Mouse (Mus musculus) kidney, adult 2 months (tissue): ENCODE measurements around the gene F11r.

Source experiments
- CTCF ChIP-seq: fragments of 200-500 bp; conservative IDR thresholded peaks from 2 replicates; pipeline ENCODE4 v1.5.1; 2011; ENCODE audit warnings: low read depth, mild to moderate bottlenecking, control low read depth, low read length, moderate library complexity, mixed read lengths; ENCODE audit not compliant: insufficient read depth, insufficient read length
- POLR2A ChIP-seq: fragments of 200-500 bp; IDR thresholded peaks from one replicate; pipeline ENCODE4 v1.6.1; 2011; ENCODE audit warnings: low read depth, low read length, control low read depth

DNA sequence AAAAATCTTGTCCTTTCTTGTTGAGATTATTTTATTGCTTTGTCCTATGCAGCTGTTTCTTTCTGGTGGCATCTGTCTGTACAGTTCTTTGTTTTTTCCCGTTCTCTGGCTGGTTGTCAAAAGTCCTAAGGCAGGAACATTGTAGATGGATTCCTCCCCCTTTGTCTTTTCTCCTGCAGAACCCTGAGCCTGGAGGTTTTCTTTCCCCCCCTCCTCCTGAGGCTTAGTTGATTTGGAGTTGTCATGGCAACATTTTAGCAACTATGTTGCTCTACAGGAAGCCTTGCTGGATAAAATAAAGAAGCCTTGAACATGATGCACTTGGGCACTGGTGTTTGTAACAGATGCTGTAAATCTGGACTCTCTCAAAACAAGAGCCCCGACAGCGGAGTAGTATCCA, 24.9 kb upstream of the F11r start:
- TF ChIP-seq CTCF (no peak), POLR2A (no peak)
